Mouse (Mus musculus) E14TG2a.4 (cell line): Measurements from ENCODE around the gene Rab14.

Experiments used
- CTCF ChIP-seq: conservative IDR thresholded peaks from 2 replicates; pipeline ENCODE4 v1.5.1; 2014; ENCODE audit warnings: low read length
- NANOG ChIP-seq: IDR thresholded peaks from 2 replicates; pipeline ENCODE4 v1.6.1; 2014; ENCODE audit warnings: borderline replicate concordance, low read length, mixed read lengths
- POU5F1 ChIP-seq: IDR thresholded peaks from 2 replicates; pipeline ENCODE4 v1.6.1; 2014; ENCODE audit warnings: low read length, borderline replicate concordance

- TF ChIP-seq CTCF (no peak), POU5F1 (no peak), NANOG (no peak)
Measured at GRCm38 (mm10) chr2:35138576-35138975, 62.3 kb downstream of the Rab14 start.
